Mouse (Mus musculus): ENCODE results near the gene Epha2. TPM values are rescaled to one million over a fixed set of nuclear protein-coding genes. Genes with fewer than 3 reads are reported as not detected.
A peak's percentile ranks its signal among the peaks of the same experiment; 100 is the strongest.

The Epha2 gene
- polyA plus RNA-seq, 1 experiment from 2014 or later = 1.1 TPM

- H3K9ac ChIP-seq (replicated peaks) = no peak overlapping the region
- no peaks in the 10 kb centered on the region for H3K27me3 ChIP-seq
- no peaks in the 10 kb centered on the region for H3K4me1 ChIP-seq
- H3K36me3 ChIP-seq = no peaks in the 10 kb centered on the region
- H3K9me3 ChIP-seq = no peaks in the 10 kb centered on the region
- no peak overlapping the region for H3K27ac ChIP-seq (replicated peaks)
- H3K4me2 ChIP-seq (replicated peaks) = no peak overlapping the region
- WGBS = 92% methylated on average over 6 of the region's 6 CpGs
- ATAC-seq (replicated peaks) = no peak
- H3K4me3 ChIP-seq = no peak overlapping the region
Measured at GRCm38 (mm10) chr4:141324771-141325191, 23.7 kb downstream of the Epha2 start.

- no peak overlapping the region for H3K27ac ChIP-seq (replicated peaks)
- no peak overlapping the region for H3K9ac ChIP-seq (replicated peaks)
- H3K27me3 ChIP-seq = no peaks in the 10 kb centered on the region
- whole genome bisulfite sequencing = 65% methylated on average over 15 of the region's 15 CpGs
- H3K36me3 ChIP-seq = no peaks in the 10 kb centered on the region
- no peak for ATAC-seq (replicated peaks)
- H3K4me1 ChIP-seq = no peaks in the 10 kb centered on the region
- H3K4me2 ChIP-seq (replicated peaks) = no peak overlapping the region
- H3K4me3 ChIP-seq = no peak overlapping the region
- H3K9me3 ChIP-seq = no peaks in the 10 kb centered on the region
Measured at GRCm38 (mm10) chr4:141325636-141326035, 24.6 kb downstream of the Epha2 start.

- Histone ChIP-seq H3K4me1 (no peaks in the 10 kb centered on the region), H3K4me3 (no peak overlapping the region), H3K9me3 (no peaks in the 10 kb centered on the region), H3K4me2 (replicated peaks) (no peak overlapping the region), H3K36me3 (no peaks in the 10 kb centered on the region), H3K27ac (replicated peaks) (no peak overlapping the region), H3K27me3 (no peaks in the 10 kb centered on the region), H3K9ac (replicated peaks) (no peak overlapping the region)
- WGBS = 69% methylated on average over 4 of the region's 4 CpGs
- ATAC-seq (replicated peaks) = no peak
Measured at GRCm38 (mm10) chr4:141327075-141327474, 26.0 kb downstream of the Epha2 start.

GRCm38 (mm10) chr4:141328742-141329141 lies 27.7 kb downstream of the Epha2 start:
- Histone ChIP-seq H3K27me3 (no peaks in the 10 kb centered on the region), H3K4me1 (no peaks in the 10 kb centered on the region), H3K27ac (replicated peaks) (no peak overlapping the region), H3K36me3 (no peaks in the 10 kb centered on the region), H3K4me3 (no peak overlapping the region), H3K9me3 (no peaks in the 10 kb centered on the region), H3K4me2 (replicated peaks) (no peak overlapping the region), H3K9ac (replicated peaks) (no peak overlapping the region)
- WGBS = 83% methylated on average over 9 of the region's 9 CpGs
- no peak for ATAC-seq (replicated peaks)

GRCm38 (mm10) chr4:141329968-141330367 lies 28.9 kb downstream of the Epha2 start:
- Histone ChIP-seq H3K4me2 (replicated peaks) (no peak overlapping the region), H3K36me3 (no peaks in the 10 kb centered on the region), H3K9me3 (no peaks in the 10 kb centered on the region), H3K4me3 (no peak overlapping the region), H3K27ac (replicated peaks) (no peak overlapping the region), H3K9ac (replicated peaks) (no peak overlapping the region), H3K4me1 (peaks cover 4% of the 10 kb centered on the region), H3K27me3 (no peaks in the 10 kb centered on the region)
- WGBS = 77% methylated on average over 12 of the region's 12 CpGs
- no peak for ATAC-seq (replicated peaks)

- Histone ChIP-seq H3K4me2 (replicated peaks) (no peak overlapping the region), H3K9me3 (no peaks in the 10 kb centered on the region), H3K9ac (replicated peaks) (no peak overlapping the region), H3K4me3 (no peak overlapping the region), H3K27me3 (no peaks in the 10 kb centered on the region), H3K27ac (replicated peaks) (no peak overlapping the region), H3K36me3 (no peaks in the 10 kb centered on the region), H3K4me1 (peaks cover 17% of the 10 kb centered on the region)
- no peak for ATAC-seq (replicated peaks)
- WGBS = 98% methylated on average over 2 of the region's 2 CpGs
Measured at GRCm38 (mm10) chr4:141331446-141331845, 30.4 kb downstream of the Epha2 start.

GRCm38 (mm10) chr4:141332258-141332657 lies 31.2 kb downstream of the Epha2 start:
- no peak for ATAC-seq (replicated peaks)
- Histone ChIP-seq H3K36me3 (no peaks in the 10 kb centered on the region), H3K4me2 (replicated peaks) (no peak overlapping the region), H3K4me1 (peaks cover 18% of the 10 kb centered on the region), H3K9me3 (no peaks in the 10 kb centered on the region), H3K27me3 (no peaks in the 10 kb centered on the region), H3K27ac (replicated peaks) (no peak overlapping the region), H3K9ac (replicated peaks) (no peak overlapping the region), H3K4me3 (no peak overlapping the region)
- 86% methylated on average over 7 of the region's 7 CpGs for WGBS

- Histone ChIP-seq H3K27ac (replicated peaks) (peak overlapping the region; percentile 36; the same call in 1 of the 2 replicates), H3K9ac (replicated peaks) (no peak overlapping the region), H3K27me3 (no peaks in the 10 kb centered on the region), H3K36me3 (no peaks in the 10 kb centered on the region), H3K4me3 (no peak overlapping the region), H3K4me2 (replicated peaks) (no peak overlapping the region), H3K4me1 (peaks cover 21% of the 10 kb centered on the region), H3K9me3 (no peaks in the 10 kb centered on the region)
- 38% methylated on average over 5 of the region's 5 CpGs for WGBS
- no peak for ATAC-seq (replicated peaks)
Measured at GRCm38 (mm10) chr4:141334695-141335094, 33.7 kb downstream of the Epha2 start.

- Histone ChIP-seq H3K4me2 (replicated peaks) (no peak overlapping the region), H3K9me3 (no peaks in the 10 kb centered on the region), H3K4me3 (no peak overlapping the region), H3K36me3 (no peaks in the 10 kb centered on the region), H3K9ac (replicated peaks) (no peak overlapping the region), H3K27me3 (no peaks in the 10 kb centered on the region), H3K27ac (replicated peaks) (peak overlapping the region; percentile 36; the same call in 1 of the 2 replicates), H3K4me1 (peaks cover 21% of the 10 kb centered on the region)
- 5% methylated on average over 3 of the region's 3 CpGs for whole genome bisulfite sequencing
- ATAC-seq (replicated peaks) = peak; percentile 72
Measured at GRCm38 (mm10) chr4:141335263-141335796, 34.3 kb downstream of the Epha2 start.

GRCm38 (mm10) chr4:141336196-141336595 lies 35.2 kb downstream of the Epha2 start:
- Histone ChIP-seq H3K4me3 (no peak overlapping the region), H3K9me3 (no peaks in the 10 kb centered on the region), H3K9ac (replicated peaks) (no peak overlapping the region), H3K4me2 (replicated peaks) (no peak overlapping the region), H3K4me1 (peaks cover 21% of the 10 kb centered on the region), H3K27me3 (no peaks in the 10 kb centered on the region), H3K36me3 (no peaks in the 10 kb centered on the region), H3K27ac (replicated peaks) (0 out of 2 replicates have a peak overlapping the region, but pooled peaks have one; percentile 32)
- WGBS = 33% methylated on average over 6 of the region's 6 CpGs
- ATAC-seq (replicated peaks) = no peak

GRCm38 (mm10) chr4:141337986-141338385 lies 36.9 kb downstream of the Epha2 start:
- 38% methylated on average over 6 of the region's 6 CpGs for WGBS
- ATAC-seq (replicated peaks) = no peak
- no peak overlapping the region for H3K27ac ChIP-seq (replicated peaks)
- no peaks in the 10 kb centered on the region for H3K36me3 ChIP-seq
- H3K4me2 ChIP-seq (replicated peaks) = no peak overlapping the region
- no peak overlapping the region for H3K4me3 ChIP-seq
- no peaks in the 10 kb centered on the region for H3K27me3 ChIP-seq
- peaks cover 21% of the 10 kb centered on the region for H3K4me1 ChIP-seq
- no peak overlapping the region for H3K9ac ChIP-seq (replicated peaks)
- H3K9me3 ChIP-seq = no peaks in the 10 kb centered on the region

- Histone ChIP-seq H3K9me3 (no peaks in the 10 kb centered on the region), H3K36me3 (no peaks in the 10 kb centered on the region), H3K4me2 (replicated peaks) (no peak overlapping the region), H3K4me3 (no peak overlapping the region), H3K9ac (replicated peaks) (no peak overlapping the region), H3K27me3 (no peaks in the 10 kb centered on the region), H3K4me1 (peaks cover 21% of the 10 kb centered on the region), H3K27ac (replicated peaks) (no peak overlapping the region)
- WGBS = 4% methylated on average over 1 of the region's 1 CpGs
- ATAC-seq (replicated peaks) = no peak
Measured at GRCm38 (mm10) chr4:141338853-141339252, 37.8 kb downstream of the Epha2 start.

- no peaks in the 10 kb centered on the region for H3K27me3 ChIP-seq
- ATAC-seq (replicated peaks) = no peak
- H3K9me3 ChIP-seq = no peaks in the 10 kb centered on the region
- H3K36me3 ChIP-seq = no peaks in the 10 kb centered on the region
- H3K27ac ChIP-seq (replicated peaks) = no peak overlapping the region
- no peak overlapping the region for H3K4me2 ChIP-seq (replicated peaks)
- WGBS = 63% methylated on average over 7 of the region's 7 CpGs
- H3K9ac ChIP-seq (replicated peaks) = no peak overlapping the region
- H3K4me3 ChIP-seq = no peak overlapping the region
- H3K4me1 ChIP-seq = peaks cover 3% of the 10 kb centered on the region; the same call in 1 of the 2 replicates
Measured at GRCm38 (mm10) chr4:141341477-141341876, 40.4 kb downstream of the Epha2 start.

All from forebrain, embryonic 15.5 days (tissue).